Mouse (Mus musculus) lung, embryonic 16.5 days (tissue): ENCODE measurements at regions not wholly inside any gene's neighbourhood (a gene's known extent, or its start where the extent isn't known, plus 50 kb on each side); places are given as distances from the start of the nearest gene placed in this dataset.
A peak's percentile ranks its signal among the peaks of the same experiment; 100 is the strongest.

Experiments
- ATAC-seq: fragments of 200-750 bp; cut with Nextera tagmentation; 2 replicates; pipeline ENCODE4 v1.8.0; 2017; ENCODE audit warnings: low read depth, mild to moderate bottlenecking, moderate library complexity
- H3K27ac ChIP-seq: fragments of 300-500 bp; sonication (generic); 2 replicates; pipeline ENCODE4 v1.5.1; 2014; ENCODE audit warnings: mild to moderate bottlenecking, control low read depth, low read length
- H3K27me3 ChIP-seq: fragments of 300-500 bp; sonication (generic); 2 replicates; pipeline ENCODE4 v1.6.1; 2014; ENCODE audit warnings: low read depth, low read length, mixed read lengths; ENCODE audit not compliant: control insufficient read depth, insufficient read depth
- H3K36me3 ChIP-seq: fragments of 300-500 bp; sonication (generic); 2 replicates; pipeline ENCODE4 v1.6.1; 2014; ENCODE audit warnings: low read length; ENCODE audit not compliant: control insufficient read depth, insufficient read depth
- H3K4me1 ChIP-seq: fragments of 300-500 bp; sonication (generic); replicated peaks from 2 replicates; pipeline ENCODE4 v1.6.1; 2014; ENCODE audit warnings: low read length, mixed read lengths; ENCODE audit not compliant: control insufficient read depth, insufficient read depth
- H3K4me2 ChIP-seq: fragments of 300-500 bp; sonication (generic); 2 replicates; pipeline ENCODE4 v1.6.1; 2014; ENCODE audit warnings: low read depth, low read length, control low read depth
- H3K4me3 ChIP-seq: fragments of 300-500 bp; sonication (generic); 2 replicates; pipeline ENCODE4 v1.5.1; 2014; ENCODE audit warnings: mild to moderate bottlenecking, low read length, control low read depth
- H3K9ac ChIP-seq: fragments of 300-500 bp; sonication (generic); 2 replicates; pipeline ENCODE4 v1.6.1; 2014; ENCODE audit warnings: low read length, control low read depth
- H3K9me3 ChIP-seq: fragments of 300-500 bp; sonication (generic); 2 replicates; pipeline ENCODE4 v1.6.1; 2016; ENCODE audit warnings: low read length; ENCODE audit not compliant: control insufficient read depth
- WGBS: fragments of 180-500 bp; shearing (Covaris S2); extraction: QIAGEN DNeasy Blood & Tissue Kit; methylation state at CpG from one replicate; pipeline ENCODE4 v1.1.7; 2014; 5-methylcytosine and 5-hydroxymethylcytosine counted together

GRCm38 (mm10) chr13:44097141-44097540, 312.6 kb downstream of the Cd83 start:
- H3K27ac ChIP-seq, result no peak overlapping the region
- 83% methylated on average over 2 of the region's 2 CpGs for WGBS
- no peak for ATAC-seq

GRCm38 (mm10) chr13:44099511-44099910, 314.9 kb downstream of the Cd83 start:
- ATAC-seq, result no peak
- Histone ChIP-seq H3K9me3 (no peaks in the 10 kb centered on the region), H3K4me1 (0 out of 2 replicates have a peak, but pooled peaks cover 4% of the 10 kb centered on the region), H3K9ac (no peak overlapping the region), H3K4me2 (no peak overlapping the region), H3K27ac (no peak overlapping the region), H3K27me3 (peaks cover 3% of the 10 kb centered on the region; the same call in 1 of the 2 replicates), H3K36me3 (no peaks in the 10 kb centered on the region), H3K4me3 (no peak overlapping the region)
- 64% methylated on average over 9 of the region's 9 CpGs for WGBS

More at GRCm38 (mm10) chr13:44097141-44097540, 312.6 kb downstream of the Cd83 start:
- H3K9ac ChIP-seq, result no peak overlapping the region
- H3K4me2 ChIP-seq, result no peak overlapping the region
- peaks cover 3% of the 10 kb centered on the region; the same call in 1 of the 2 replicates for H3K27me3 ChIP-seq
- no peak overlapping the region for H3K4me3 ChIP-seq
- H3K4me1 ChIP-seq, result 0 out of 2 replicates have a peak, but pooled peaks cover 4% of the 10 kb centered on the region
- H3K9me3 ChIP-seq, result no peaks in the 10 kb centered on the region
- no peaks in the 10 kb centered on the region for H3K36me3 ChIP-seq

- WGBS, result 26% methylated on average over 21 of the region's 21 CpGs
- no peak overlapping the region for H3K9ac ChIP-seq
- 0 out of 2 replicates have a peak overlapping the region, but pooled peaks have one; percentile 8 for H3K4me2 ChIP-seq
- H3K27ac ChIP-seq, result no peak overlapping the region
- no peaks in the 10 kb centered on the region for H3K9me3 ChIP-seq
- H3K36me3 ChIP-seq, result no peaks in the 10 kb centered on the region
- no peak for ATAC-seq
- 0 out of 2 replicates have a peak, but pooled peaks cover 4% of the 10 kb centered on the region for H3K4me1 ChIP-seq
- H3K27me3 ChIP-seq, result peaks cover 3% of the 10 kb centered on the region; the same call in 1 of the 2 replicates
- H3K4me3 ChIP-seq, result no peak overlapping the region
These were observed 315.8 kb downstream of the Cd83 start for GRCm38 (mm10) chr13:44100125-44101067.

GRCm38 (mm10) chr13:44101161-44101560, 316.6 kb downstream of the Cd83 start:
- 26% methylated on average over 6 of the region's 6 CpGs for WGBS

GRCm38 (mm10) chr13:44101806-44102205, 317.2 kb downstream of the Cd83 start:
- no peak overlapping the region for H3K4me3 ChIP-seq
- H3K9me3 ChIP-seq, result no peaks in the 10 kb centered on the region
- peaks cover 3% of the 10 kb centered on the region; the same call in 1 of the 2 replicates for H3K27me3 ChIP-seq
- H3K27ac ChIP-seq, result no peak overlapping the region
- no peak overlapping the region for H3K4me2 ChIP-seq
- no peaks in the 10 kb centered on the region for H3K36me3 ChIP-seq
- 0 out of 2 replicates have a peak, but pooled peaks cover 4% of the 10 kb centered on the region for H3K4me1 ChIP-seq
- no peak for ATAC-seq
- 64% methylated on average over 6 of the region's 6 CpGs for WGBS
- no peak overlapping the region for H3K9ac ChIP-seq

More at GRCm38 (mm10) chr13:44101161-44101560, 316.6 kb downstream of the Cd83 start:
- H3K27ac ChIP-seq, result no peak overlapping the region
- H3K36me3 ChIP-seq, result no peaks in the 10 kb centered on the region
- H3K9ac ChIP-seq, result no peak overlapping the region
- H3K4me1 ChIP-seq, result 0 out of 2 replicates have a peak, but pooled peaks cover 4% of the 10 kb centered on the region
- H3K4me2 ChIP-seq, result 0 out of 2 replicates have a peak overlapping the region, but pooled peaks have one; percentile 8
- no peak for ATAC-seq
- peaks cover 3% of the 10 kb centered on the region; the same call in 1 of the 2 replicates for H3K27me3 ChIP-seq
- no peak overlapping the region for H3K4me3 ChIP-seq
- no peaks in the 10 kb centered on the region for H3K9me3 ChIP-seq

- WGBS, result 68% methylated on average over 4 of the region's 4 CpGs
- H3K27ac ChIP-seq, result no peak overlapping the region
- H3K9me3 ChIP-seq, result no peaks in the 10 kb centered on the region
- no peak overlapping the region for H3K4me2 ChIP-seq
- H3K27me3 ChIP-seq, result peaks cover 3% of the 10 kb centered on the region; the same call in 1 of the 2 replicates
- 0 out of 2 replicates have a peak, but pooled peaks cover 4% of the 10 kb centered on the region for H3K4me1 ChIP-seq
- no peak for ATAC-seq
- H3K9ac ChIP-seq, result no peak overlapping the region
- H3K4me3 ChIP-seq, result no peak overlapping the region
- no peaks in the 10 kb centered on the region for H3K36me3 ChIP-seq
These were observed 317.7 kb downstream of the Cd83 start for GRCm38 (mm10) chr13:44102257-44102656.

- WGBS, result 93% methylated on average over 7 of the region's 7 CpGs
- Histone ChIP-seq H3K9me3 (no peaks in the 10 kb centered on the region), H3K27ac (no peak overlapping the region), H3K36me3 (no peaks in the 10 kb centered on the region), H3K4me3 (no peak overlapping the region), H3K4me2 (no peak overlapping the region), H3K27me3 (peaks cover 3% of the 10 kb centered on the region; the same call in 1 of the 2 replicates), H3K4me1 (0 out of 2 replicates have a peak, but pooled peaks cover 4% of the 10 kb centered on the region), H3K9ac (no peak overlapping the region)
- ATAC-seq, result no peak
These were observed 318.8 kb downstream of the Cd83 start for GRCm38 (mm10) chr13:44103340-44103739.

GRCm38 (mm10) chr13:44105161-44105560, 320.6 kb downstream of the Cd83 start:
- Histone ChIP-seq H3K27ac (no peak overlapping the region), H3K27me3 (peaks cover 3% of the 10 kb centered on the region; the same call in 1 of the 2 replicates), H3K4me2 (no peak overlapping the region), H3K9me3 (no peaks in the 10 kb centered on the region), H3K4me1 (0 out of 2 replicates have a peak, but pooled peaks cover 4% of the 10 kb centered on the region), H3K4me3 (no peak overlapping the region), H3K9ac (no peak overlapping the region), H3K36me3 (no peaks in the 10 kb centered on the region)
- WGBS, result 51% methylated on average over 5 of the region's 5 CpGs
- ATAC-seq, result no peak

GRCm38 (mm10) chr13:44108695-44109094, 324.1 kb downstream of the Cd83 start:
- no peak for ATAC-seq
- no peak overlapping the region for H3K9ac ChIP-seq
- no peaks in the 10 kb centered on the region for H3K9me3 ChIP-seq
- no peaks in the 10 kb centered on the region for H3K27me3 ChIP-seq
- 68% methylated on average over 11 of the region's 11 CpGs for WGBS
- no peaks in the 10 kb centered on the region for H3K36me3 ChIP-seq
- H3K27ac ChIP-seq, result no peak overlapping the region
- H3K4me1 ChIP-seq, result no peaks in the 10 kb centered on the region
- H3K4me2 ChIP-seq, result no peak overlapping the region
- H3K4me3 ChIP-seq, result no peak overlapping the region
